Mouse (Mus musculus) spleen, postnatal 4 days (tissue): ENCODE measurements at regions not wholly inside any gene's neighbourhood (a gene's known extent, or its start where the extent isn't known, plus 50 kb on each side); places are given as distances from the start of the nearest gene placed in this dataset.
"Not testable (repeated sequence)": the region's sequence is repeated elsewhere in the genome, so short reads cannot be mapped to it uniquely, and the experiment has no call there.

Experiments used
- DNase-seq, 2 experiments: peaks; one replicate each; pipeline ENCODE4 v3.0.0; 2022; ENCODE audit warnings: low spot score in 2 of 2

DNA sequence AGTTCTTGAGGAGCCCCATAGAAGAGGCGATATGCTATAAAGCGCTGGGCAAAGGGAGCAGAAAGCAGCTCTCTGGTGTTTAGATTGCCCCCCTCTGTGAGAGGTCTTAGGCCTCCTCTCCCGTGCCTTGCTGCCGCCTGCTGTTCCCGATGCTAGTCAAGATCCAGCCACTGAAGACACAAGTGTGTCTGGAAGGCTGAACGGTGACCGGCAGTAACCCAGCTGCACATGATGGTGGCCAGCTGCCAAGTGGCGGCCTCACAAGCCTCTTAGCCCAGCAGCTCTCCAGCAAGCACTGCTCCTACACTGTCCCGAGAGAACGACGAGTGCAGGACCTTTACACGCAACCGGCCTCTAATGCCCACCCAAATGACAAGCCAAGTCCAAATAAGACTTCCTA, 104.1 kb upstream of the Abca1 start:
- peak; percentile 24 to 60 for DNase-seq

DNA sequence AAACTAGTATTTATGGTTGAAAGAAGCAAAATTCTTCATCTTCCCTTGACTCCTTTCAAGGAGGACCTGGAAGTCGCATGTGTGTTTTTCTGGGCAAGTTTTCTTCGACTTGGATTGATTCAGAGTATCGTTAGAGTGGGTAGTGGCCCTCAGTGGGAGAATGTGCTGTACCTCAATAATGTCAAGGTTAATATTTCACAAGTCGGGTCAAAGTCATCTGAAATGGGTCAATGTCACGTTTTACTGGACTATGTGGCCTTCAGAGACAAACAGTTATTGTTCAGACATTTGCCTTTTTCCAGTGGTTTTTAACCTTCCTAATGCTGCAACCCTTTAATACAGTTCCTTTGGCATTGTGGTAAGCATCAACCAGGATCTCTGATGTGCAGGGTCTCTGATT, 102.8 kb upstream of the Abca1 start:
- DNase-seq = no peak

GRCm38 (mm10) chr4:53261556-53262140, 102.0 kb upstream of the Abca1 start:
- DNase-seq = no peak

GRCm38 (mm10) chr4:53258975-53259374, 99.3 kb upstream of the Abca1 start:
- DNase-seq = no peak

DNA sequence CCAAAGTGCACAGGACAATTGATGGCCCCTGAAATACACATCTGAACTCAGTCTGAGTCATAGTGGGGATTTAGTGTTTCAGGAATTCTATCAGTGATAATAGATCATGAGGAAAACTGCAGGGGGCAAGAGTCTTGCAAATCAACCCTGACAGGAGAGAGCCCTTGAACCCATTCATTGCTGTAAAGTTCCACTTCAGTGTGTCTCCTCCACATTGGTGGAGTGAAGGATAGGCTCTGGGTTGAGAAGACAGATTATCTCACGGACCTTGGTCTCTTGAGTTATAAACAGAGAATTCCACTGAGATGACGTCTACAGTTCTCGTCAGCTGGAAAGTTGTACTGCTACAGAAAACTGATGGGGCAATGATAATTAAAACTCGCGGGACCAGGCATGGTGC, 97.3 kb upstream of the Abca1 start:
- DNase-seq = no peak

DNA sequence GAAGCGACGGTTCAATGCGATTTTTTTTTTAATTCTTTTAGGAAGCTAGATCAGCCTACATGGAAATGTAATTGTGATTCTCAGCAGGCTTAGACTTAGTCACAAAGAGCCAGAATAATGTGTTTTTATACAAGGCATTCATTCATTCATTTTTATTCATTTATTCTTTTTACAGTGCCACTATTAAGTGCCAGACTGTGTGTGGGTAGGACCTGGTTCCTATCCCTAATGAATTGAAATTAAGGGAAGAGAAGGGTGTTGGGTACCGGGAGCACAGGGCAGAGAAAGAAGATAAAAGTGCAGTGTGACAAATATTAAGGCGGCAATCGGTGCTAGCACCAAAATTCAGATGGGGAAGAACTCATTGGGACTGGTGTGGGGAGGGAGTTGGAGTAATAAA, 94.8 kb upstream of the Abca1 start:
- DNase-seq = no peak

DNA sequence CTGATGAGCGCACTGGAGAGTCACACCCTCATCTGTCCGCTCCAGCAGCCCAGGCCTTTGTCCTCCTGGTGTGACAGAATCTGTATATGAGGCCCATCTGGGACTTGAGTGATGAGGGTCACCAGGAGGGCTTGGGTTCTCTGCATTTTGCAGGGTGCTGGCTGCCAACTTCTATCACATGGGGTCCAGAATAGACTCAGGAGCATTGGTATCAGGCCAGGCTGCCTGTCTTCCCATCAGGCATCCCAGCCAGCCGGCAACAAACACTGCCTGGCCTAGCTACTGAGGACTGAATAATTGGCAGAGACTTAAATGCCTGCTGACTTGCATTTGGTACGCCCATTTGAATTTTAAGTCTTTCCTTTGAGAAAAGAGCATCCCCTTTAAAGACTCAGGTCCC, 94.0 kb upstream of the Abca1 start:
- no peak for DNase-seq

DNA sequence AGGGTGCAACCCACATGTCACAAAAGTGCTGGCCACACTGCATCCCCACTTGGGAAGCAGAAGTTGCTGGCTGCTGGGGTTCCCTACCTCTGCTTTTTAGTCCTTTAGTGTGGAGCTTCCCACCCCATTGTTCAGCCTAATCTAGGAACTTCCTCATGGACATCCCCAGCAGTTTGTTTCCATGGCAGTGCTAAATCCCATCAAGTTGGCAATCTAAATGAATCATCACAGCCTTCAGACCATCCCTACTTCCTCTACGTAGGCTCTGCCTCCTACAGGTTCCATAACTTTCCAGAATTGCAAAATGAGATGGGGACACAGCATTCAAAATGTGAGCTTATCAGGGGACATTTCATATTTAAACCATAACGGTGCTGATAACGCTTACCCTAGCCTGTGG, 90.6 kb upstream of the Abca1 start:
- no peak for DNase-seq

DNA sequence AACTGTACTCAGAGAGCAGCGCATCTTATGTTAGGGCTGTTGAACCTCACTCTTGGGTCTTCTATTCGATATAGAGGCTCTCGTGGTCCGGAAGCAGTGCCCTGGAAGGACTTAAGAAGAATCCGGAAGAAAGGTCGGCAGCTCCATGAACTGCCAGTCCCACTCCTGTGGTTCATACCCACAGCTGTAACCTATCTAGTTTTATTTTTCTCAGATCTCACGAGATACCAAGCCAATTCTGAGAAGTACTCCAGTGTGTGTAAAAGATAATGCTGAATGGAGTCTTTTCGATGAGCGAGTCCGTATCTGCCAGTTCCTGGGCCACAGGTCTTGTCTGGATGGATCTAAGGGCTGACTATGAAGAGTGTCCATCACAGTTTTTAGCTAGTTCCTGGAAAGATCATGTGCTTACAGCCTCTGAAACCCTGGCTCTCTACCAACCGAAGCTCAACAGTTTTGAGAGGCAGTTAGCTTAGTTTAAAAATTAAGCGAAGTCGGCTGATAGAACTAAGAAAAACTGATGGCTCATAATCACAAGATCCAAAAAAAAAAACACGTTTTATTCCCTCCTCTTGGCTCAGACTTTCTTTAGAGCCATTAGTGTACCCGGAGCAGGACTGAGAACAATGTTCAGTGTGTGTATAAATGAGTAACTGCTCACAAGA, 86.5 kb upstream of the Abca1 start:
- DNase-seq = peak in 1 of 2 experiments; percentile 48

- DNase-seq = no peak
These were observed 85.9 kb upstream of the Abca1 start for GRCm38 (mm10) chr4:53245553-53245952.

DNA sequence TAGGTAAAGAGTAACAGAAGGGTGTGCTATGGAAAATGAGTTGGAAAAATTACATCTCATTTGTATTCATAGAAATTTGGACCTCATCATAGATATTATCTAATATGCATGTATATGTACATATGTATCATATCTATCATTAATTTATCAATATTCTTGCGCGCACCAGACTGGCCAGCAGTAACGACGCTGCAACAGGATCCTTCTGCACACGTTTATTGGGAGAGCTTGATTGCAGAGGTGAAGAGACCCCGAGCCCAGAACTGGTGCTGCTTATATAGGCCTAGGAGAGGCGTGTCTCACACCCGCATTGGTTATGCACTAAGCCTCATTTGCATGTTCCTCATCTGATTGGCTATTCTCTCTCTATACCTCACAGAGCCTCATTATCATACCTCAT, 83.8 kb upstream of the Abca1 start:
- DNase-seq = not testable (repeated sequence)

DNA sequence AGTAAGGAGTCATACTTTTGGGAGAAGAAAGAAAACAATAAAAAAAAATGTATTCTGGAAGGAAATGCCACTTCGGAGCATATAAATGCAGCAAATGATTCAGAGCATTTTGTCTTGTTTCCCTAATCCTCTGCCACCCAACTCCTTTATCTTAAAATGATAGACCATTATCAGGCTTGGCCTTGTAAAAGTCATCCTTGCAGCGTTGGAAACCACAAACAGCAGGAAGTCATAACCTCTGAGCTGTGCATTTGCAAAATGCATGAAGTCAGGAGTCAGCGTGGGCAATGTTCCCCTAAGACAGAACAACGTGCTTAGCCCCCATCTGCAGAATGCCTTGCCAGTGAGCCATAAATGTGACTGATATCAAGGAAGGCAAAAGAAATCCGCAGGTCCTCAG, 80.2 kb upstream of the Abca1 start:
- no peak for DNase-seq

- DNase-seq = no peak
These were observed 78.9 kb upstream of the Abca1 start for GRCm38 (mm10) chr4:53238314-53239259.

GRCm38 (mm10) chr4:53235870-53236269, 76.2 kb upstream of the Abca1 start:
- no peak for DNase-seq

GRCm38 (mm10) chr4:53232436-53232835, 72.7 kb upstream of the Abca1 start:
- no peak for DNase-seq

GRCm38 (mm10) chr4:53231867-53232266, 72.2 kb upstream of the Abca1 start:
- DNase-seq = no peak

GRCm38 (mm10) chr4:53231046-53231445, 71.4 kb upstream of the Abca1 start:
- DNase-seq = no peak

DNA sequence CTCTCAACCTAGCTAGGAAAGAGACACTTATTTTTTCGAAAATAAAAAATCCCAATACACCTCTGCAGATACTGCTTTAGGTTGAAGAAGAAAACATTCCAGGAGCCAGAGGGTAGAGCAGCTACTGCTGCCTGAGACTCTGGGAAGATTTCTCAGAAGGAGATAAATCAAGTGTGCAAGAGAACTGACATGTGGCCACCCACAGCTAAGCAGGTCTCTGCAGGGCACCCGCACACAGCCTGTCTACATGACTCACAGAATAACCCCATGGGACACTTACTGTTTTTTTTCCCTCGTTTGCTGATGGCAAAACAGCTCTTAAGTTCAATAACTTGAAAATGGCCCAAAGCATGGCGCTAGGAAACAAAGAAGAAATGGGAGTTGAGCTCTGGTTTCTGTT, 68.7 kb upstream of the Abca1 start:
- DNase-seq = no peak

- peak in 1 of 2 experiments; percentile 21 for DNase-seq
These were observed 68.1 kb upstream of the Abca1 start for GRCm38 (mm10) chr4:53227771-53228170.

DNA sequence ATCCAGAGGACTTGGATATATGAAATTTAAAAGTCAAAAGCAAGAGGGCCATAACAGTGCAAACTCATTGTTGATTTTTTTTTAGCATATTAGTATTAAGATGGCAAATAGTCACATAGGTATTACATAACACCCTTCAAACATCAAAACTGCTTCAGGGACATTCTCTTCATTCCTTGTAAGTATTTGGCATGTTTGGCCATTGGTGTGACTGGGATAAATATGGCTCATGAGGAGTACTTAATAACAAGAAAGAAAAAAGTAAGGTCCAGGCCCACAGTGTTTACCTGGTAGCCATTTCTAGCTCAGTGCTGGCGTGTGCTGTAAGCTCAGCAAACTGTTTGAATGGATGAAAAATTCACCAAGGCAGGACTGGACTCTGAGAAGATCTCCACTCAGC, 67.4 kb upstream of the Abca1 start:
- no peak for DNase-seq

DNA sequence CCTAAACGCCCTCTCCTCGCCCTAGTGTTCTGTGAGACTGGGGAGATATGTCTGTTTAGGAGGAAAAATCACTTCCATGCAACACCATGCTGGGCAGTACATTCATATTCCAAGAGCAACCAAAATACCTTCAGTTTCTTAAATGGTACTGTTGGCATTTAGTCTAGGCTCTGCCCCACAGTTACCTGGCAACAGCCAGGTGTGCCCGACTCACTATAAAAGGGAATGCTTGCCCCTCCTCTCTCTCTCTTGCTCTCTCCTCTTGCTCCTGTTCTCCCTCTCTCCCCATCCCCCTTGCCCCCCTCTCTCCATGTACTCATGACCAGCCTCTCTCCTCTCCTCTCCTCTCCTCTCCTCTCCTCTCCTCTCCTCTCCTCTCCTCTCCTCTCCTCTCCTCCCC, 66.7 kb upstream of the Abca1 start:
- DNase-seq = no peak

- DNase-seq = peak in 1 of 2 experiments; percentile 28
These were observed 63.7 kb upstream of the Abca1 start for GRCm38 (mm10) chr4:53223379-53223778.

- no peak for DNase-seq
These were observed 61.1 kb upstream of the Abca1 start for GRCm38 (mm10) chr4:53220809-53221208.
